Mouse (Mus musculus): ENCODE measurements at regions not wholly inside any gene's neighbourhood (a gene's known extent, or its start where the extent isn't known, plus 50 kb on each side); places are given as distances from the start of the nearest gene placed in this dataset.

DNA sequence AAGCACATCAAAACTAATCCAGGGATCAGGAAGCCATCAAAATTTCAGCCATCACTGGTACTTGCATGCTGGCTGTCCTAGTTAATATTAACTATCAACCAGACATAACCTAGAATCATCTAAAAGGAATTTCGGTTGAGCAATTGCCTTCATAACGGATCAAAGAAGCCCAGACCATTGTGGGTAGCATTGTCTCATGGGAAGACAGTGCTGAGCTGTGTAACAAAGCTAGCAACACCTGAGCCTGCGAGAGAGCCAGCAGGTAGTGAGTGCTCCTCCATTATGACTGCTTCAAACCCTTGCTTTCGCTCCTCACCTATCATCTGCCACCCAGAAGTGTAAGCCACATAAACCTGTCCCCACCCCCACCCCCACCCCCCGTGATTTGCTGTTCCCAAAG lies 169.6 kb upstream of the Fat1 start:
- DNase-seq, result no peak

DNA sequence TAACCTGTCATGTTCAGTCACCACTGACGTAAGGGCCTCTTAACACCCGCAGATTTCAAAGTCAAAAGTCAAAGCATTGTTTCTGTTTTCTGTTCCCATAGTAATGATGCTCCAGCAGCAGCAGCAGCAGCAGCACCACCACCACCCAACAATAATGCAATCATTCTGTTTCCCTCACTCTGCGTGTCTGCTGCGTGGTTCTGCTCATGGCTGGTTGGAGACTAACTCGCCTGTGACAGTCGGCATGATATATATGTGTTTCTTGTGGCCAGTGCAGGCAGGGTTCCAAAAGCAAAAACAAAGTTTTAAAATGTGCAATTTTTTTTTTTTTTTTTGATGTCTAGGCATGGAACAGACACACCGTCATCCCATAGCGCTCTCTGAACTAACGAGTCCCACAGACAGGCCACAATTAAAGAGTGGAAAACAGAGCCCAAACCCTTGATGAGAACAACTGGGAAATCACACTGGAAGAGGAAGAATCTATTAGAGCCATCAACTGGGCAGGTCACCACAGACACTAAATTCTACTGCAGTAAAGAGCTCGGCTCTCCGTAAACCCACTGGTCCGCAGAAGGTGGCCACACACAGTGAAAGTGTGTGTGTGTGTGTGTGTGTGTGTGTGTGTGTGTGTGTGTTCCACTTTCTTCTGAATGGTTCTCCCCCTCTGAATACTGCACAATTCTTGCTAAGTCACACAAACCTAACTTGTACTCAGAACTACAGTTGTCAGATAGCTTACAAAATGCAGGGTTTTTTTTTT lies 169.0 kb upstream of the Fat1 start:
- no peak for DNase-seq

DNA sequence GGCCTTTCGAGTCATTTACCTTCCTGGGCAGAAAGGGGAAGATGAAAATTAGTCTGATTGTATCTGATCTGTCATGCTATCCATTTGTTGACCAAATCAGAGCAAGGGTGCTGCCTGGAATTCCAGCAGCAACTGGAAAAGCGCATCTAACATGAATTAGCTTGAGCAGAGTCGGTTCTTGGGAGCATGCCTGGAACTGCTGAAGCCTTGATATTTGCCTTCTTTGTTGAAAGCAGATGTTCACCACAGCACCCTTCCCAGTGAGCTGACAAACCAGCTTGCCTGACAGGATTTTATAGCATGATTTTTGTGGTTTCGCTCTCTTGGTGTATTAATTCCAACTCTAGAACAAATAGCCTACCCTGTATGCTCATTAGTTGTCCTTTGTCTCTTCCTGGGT lies 168.0 kb upstream of the Fat1 start:
- no peak for DNase-seq

DNA sequence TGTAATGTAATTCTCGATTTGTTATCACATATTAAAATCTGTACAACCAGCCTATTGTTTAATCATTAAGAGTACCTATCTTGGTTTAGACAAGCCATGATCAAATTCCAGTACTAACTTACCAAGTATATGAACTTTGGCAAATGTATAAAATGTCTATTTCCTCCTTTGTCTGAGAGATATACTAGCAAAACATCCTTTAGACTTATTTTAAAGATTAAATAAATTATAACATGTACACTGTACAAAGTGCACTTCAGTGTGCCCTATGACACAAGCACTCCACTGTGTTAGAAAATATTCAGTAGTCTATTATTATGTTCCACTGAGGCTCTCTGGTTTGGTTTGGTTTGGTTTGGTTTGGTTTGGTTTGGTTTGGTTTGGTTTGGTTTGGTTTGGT lies 156.0 kb upstream of the Fat1 start:
- no peak for DNase-seq

DNA sequence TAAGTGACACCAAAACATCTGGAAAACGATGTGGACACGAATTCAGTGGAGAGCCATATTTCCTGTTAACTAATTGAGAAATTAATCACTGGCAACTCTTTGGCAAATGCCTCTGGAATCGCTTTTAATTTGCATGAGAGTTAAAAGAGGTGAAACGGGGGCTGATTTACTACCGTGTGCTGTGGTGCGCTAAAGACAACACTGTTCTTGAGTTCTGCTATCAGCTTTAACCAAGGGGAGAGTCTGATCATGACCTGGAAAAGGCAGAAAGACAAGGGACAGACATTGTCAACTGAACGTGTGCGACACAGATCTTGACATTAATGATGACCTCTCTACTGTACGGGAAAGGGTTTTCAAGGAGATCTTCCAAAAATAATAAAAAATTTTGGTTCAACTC lies 152.8 kb upstream of the Fat1 start:
- no peak for DNase-seq

DNA sequence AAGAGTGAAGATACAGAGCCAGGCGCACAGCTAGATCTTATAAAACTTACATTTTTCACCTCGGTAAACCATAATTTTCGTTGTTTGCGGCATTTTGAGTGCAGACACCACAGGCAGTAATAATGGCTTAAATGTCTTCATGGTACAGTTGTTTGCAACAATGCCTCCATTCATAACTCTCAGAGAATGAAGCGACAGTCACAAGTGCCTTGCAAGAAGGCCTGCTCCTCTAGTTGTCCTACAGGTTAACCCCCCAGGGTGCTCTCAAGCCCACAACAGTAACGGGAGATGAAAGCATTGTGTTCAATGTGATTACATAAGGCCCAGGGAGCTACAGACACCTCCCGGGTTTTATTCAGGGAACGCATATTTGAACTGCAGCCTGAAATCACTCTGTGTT lies 150.1 kb upstream of the Fat1 start:
- no peak for DNase-seq

DNA sequence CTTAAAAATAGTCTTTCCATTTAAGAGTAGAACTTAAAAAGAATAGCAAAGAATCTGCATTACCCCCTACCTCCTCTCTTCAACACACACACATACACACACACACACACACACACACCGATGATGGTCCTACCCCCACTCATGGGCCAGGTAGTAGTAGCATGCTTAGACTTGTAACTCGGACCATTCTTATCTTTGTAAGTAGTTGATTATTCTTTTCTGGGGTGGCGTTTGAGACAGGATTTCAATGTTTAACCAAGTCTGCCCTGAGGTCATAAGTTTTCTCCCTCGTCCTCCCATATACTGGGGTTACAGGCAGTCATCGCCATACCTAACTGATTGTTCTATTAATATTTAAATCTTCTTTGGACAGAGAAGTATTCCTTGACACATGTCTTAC lies 148.5 kb upstream of the Fat1 start:
- DNase-seq, result no peak

DNA sequence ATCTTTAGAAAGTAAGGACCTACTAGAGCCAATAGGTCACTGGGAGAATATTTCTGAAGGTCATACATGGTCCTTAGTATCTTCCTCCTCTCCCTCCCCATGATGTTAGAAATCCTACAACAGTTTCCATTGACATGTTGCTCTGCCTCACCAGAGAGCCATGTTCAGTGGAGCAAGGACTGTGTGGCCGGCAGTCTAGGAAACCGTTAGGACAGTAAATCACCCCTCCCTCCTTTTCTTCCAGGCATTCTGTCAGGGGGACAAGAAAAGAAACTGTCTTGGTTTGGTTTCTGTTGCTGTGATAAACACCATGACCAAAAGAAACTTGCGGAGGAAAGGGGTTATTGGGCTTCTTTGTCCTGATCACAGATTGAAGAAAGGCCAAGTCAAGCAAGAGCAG lies 147.0 kb upstream of the Fat1 start:
- DNase-seq, result no peak

DNA sequence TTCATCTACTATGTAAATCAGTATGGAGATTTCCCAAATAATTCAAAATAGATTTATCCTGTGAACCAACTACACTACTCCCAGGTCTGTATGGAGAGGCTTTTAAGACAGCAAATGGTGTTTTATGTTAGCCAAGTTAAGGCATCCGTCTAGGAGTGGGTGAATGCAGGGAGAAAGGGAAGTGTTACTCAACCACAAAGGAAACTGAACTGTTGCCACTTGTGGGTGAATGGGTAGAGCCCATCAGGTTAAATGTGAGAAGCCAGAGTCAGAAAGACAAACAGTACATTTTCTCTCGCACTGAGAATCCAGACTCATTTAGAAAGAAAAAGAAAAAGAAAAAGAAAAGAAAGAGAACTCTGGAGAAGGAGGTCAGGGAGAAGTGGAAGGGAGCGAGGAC lies 135.7 kb upstream of the Fat1 start:
- DNase-seq, result no peak

DNA sequence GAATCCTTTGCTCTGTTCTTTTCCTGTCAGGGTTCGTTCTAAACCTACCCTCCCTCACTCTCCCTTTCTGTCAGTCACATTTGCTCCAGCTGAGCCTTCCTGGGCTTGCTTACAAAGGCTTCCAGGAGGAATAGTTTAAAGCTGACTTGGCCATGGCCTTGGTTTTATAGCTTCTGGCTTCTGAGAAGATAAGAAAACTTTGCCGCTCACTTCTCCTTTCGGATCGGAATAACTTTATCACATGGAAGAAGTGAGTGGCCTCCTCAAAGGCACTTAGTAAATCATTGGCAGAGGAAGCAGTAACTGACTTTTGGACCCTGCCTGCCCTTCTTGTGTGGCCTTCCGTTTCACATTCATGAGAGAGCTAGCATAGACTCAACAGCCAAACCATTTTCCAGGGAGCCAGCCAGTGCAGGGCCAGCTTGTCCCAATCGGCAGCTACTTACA lies 134.4 kb upstream of the Fat1 start:
- DNase-seq, result no peak

DNA sequence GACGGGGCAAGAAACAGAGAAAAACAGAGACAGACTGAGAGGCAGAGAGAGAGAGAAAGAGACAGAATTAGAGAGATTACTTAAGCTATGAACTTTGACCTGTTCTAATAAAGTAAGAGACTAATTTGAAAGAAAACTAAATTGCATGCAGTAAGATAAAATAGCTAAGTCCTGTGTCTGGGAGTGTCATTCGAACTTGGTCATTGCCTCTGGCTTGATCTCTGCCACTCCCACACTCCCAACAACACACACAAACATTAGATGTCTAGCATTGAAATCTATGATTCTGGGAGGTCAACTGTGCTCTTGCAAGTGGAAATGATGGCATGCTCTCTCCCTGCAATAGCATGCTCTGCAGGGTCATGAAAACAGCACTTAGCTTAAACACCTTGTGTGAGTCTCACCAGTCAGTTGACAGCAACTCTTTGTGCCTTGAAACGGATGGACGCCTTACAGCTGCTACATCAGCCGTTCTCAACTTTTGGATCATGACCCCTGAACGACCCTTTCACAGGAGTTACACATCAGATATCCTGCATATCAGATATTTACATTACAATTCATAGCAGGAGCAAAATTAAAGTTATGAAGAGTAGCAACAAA lies 133.5 kb upstream of the Fat1 start:
- no peak for DNase-seq

DNA sequence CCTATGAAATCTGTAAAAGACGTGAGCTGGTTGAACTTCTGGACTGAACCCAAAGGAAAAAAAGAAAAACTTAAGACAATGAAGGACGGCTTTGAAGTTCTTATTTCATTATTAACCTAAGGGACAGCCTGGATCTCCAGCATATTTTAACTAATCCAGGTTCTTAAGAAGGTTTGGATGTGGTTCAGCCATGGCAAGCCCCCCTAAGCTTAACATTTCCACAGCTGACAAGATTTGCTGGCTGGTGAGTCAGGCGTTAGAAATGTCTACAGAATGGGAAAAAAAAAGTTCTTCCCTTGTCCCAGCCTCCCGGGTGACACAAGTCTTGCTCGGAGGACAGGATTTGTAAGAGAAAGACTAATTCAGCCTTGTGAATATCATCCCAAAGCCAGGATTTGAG lies 132.9 kb upstream of the Fat1 start:
- DNase-seq, result no peak

DNA sequence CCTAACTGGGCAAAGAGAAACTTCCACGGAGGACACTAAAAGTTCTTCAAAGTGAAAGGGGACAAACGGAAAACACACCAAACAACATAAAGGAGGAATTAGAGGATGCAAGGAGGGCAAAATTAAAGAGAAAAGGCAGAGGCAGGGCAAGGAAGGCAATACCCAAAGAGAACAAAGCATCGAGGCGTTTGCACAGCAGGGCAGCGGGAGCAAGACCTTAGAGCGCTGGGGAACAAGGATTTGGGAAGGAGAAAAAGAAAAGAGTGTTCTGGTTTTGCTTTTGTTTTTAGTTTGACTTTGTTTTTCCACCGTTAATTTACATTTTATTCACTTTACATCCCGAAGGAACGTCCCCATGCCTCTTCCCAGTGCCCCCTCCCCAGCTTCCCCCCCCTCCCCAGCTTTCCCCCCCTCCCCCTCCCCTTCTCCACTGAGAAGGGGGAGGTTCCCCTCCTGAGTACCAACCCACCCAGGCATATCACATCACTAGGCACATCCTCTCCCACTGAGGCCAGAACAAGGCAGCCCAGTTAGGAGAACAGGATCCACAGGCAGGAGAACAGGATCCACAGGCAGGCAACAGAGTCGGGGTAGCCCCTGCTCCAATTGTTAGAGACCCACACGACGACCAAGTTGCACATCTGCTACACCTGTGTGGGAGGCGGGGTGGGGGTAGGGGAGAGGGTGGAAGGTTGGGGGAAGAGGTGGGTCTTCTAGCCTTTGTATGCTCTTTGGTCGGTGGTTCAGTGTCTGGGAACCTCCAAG lies 130.7 kb upstream of the Fat1 start:
- DNase-seq, result no peak

DNA sequence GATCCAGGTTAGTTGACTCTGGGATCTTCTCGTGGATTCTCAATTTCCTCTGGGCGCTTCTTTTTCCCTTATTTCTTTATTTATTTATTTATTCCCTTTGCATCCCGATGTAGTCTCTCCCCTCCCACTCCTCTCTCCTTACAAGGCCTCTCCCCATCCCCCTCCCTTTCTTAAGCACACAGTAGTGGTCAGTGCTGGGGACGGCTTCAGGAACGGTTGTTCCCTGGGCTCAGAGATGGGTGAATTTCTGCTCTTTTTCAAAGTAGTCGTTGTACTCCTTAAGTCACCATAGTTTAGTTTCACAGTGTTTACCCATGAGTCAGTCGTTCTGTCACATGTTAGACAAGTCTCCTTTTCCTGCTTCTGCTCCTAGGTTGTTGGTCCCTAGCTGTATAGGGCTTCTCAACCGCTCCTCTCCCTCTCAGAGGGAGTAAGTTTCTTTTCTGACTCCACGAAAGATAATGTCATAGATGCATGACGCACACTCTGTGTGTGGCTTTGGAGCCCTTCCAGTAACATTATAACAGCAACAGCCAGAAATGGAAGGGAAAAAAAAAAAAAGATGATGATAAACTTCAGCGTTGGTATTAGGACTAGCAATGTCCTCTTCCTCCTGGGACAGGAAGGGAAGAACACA lies 129.9 kb upstream of the Fat1 start:
- no peak for DNase-seq

DNA sequence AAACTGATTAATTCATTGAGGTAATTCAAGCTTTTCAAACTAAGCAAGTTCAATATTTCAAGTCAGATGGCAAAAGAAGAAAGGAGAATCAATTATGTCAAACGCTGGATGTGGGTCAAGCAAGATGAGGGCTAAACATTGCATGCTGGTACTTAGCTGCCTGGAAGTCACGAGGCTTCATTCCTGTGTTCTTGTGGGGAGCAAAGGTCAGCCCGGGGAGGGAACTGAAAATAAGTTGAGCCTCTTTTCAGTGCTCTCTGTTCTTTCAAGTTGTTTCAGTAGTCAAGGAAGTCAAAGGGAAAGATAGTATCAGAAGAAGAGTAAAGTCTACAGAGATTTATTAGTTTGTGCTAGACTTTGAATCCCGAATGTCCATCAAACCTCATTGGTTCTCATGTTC lies 122.9 kb upstream of the Fat1 start:
- no peak for DNase-seq

DNA sequence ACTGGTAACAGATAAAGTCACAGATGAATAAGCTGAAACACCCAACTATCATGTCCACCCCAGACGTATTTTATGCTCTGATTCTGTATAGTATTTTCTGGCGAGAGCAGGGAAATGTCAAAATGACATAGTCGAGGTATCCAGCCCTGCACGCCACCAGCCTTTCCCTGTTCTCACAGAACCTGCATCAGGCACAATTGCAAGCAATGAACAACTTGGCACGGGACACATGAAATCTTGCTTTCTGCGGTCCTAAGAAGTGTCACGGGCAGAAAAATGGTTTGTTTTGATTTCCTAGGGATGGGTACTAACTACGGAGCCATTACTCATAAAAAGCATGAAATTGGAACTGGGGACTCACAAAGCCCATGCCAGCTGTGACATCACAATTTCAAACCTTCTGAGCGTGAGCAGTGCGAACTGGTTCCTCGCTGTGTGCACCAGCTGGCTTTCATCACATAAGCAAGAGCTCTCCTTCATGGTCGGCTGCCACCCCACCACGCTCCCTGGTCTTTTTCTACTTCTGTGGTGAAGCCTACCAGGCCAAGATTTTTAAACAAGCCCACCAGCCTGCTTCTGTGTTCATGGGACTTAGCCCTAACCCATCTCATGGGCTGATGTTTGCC lies 117.6 kb upstream of the Fat1 start:
- no peak for DNase-seq

DNA sequence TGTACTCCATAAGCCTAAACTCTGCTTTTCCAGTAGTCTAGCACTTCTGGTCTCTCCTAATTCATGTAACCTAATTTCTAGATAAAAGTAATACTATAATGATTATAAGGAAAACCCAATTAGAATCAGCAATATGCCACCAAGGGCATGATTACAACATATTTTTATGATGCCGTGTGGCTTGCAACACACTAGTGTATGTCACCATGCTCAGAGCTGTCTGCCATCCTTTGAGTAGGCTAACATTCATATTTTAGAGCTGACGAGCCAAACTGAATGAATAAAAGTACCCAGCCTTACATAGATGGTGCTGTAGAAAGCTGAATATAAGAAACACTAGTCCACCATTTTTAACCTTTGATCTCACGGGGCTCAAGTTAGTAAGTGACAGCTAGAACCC lies 116.0 kb upstream of the Fat1 start:
- no peak for DNase-seq

DNA sequence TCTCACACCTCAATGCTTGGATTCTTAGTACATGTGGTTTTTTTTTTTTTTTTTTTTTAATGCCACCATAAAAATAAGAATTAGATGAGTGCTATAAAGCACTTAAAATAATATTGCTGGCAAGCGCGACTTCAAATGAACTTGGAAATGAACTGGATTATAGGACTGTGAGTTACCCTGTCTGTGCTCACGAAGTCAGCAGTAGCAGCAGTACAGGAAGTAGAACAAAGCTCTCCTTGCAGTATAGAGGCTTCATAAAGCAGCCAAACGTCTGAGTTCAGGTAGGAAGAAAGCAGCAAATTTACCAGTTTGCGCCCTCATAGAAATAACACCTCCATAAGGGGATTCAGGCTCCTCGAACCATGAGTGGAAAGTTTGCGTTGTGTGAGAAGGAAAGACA lies 115.6 kb upstream of the Fat1 start:
- DNase-seq, result no peak

DNA sequence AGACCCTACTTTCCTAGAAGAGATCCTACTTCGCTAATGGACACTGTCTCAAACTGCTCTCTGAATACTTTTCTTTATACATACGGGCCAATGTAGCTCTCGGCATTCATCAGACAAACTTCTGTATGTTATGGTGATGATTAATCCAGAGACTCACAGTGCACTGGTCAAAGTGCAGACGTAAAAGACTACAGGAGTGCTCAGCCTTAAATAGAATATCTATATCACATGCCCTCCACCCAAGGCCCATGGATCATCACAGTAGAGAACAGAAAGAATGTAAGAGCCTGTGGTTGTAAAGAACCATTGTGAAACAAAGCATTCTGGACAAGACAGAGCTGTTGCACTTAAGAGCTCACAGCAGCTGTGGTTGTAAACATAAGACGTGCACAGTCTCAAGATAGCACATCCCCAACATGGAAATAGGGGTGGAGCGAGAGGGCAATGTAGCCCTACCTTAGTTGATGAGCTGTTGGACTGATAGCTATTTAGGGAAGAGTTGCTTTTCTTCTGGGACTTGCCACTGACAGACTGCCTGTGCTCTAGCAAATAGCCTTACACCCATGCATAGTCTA lies 110.0 kb upstream of the Fat1 start:
- DNase-seq, result no peak

DNA sequence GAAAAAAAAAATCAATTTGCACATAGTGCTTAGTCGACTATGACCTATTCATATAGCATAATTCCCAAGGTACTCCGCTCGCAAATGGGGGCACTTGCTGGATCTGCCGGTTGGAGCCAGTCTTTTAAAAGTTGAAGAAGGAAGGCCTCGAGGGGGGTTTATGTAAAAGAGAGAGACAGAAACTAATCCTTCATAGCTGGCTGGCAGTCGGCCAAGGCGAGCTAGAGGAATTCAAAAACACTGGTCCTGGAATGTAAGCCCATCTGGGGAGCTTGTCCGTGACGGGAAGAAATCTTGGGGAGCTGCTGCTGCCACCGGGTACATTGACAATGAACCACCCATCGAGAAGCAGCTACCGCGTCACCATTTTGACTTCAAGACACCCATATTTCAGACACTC lies 108.3 kb upstream of the Fat1 start:
- peak; percentile 67 for DNase-seq

DNA sequence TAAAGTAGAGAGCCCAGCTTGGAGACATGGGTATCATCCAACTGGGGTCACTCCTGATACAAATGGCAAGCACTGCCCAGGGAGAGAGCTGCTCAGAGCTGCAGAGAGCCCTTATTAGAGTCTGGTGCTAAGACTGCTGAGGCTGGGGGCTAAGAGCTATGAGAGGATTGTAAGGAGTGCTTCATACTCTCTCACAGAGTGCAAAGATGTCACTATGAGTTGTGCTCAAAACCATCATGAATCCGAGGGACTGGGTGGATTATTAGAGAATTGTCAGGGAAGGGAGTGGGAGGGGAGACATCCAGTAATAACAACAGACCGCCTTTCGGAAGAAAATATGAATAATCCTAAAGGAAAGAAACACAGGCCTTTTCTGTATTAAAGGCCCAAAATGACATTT lies 107.2 kb upstream of the Fat1 start:
- DNase-seq, result no peak

DNA sequence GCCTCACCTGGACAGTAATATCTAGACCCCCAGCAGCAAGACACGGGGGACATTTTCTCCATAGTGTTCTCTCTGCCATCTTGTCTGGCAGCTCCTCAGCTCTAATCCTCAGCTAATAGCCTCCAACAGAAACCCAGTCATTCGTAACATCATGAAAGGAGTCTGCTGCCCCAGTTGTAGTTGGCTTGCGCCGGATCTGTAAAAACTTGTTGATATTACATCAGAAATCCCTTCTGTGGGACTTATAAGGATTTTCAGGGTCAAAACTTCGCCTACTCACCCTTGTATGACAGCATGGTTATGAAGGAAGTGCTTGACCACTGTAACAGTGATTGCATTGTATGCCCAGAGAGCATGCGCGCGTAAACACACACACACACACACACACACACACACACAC lies 96.8 kb upstream of the Fat1 start:
- DNase-seq, result no peak
